Mouse (Mus musculus): Measurements from ENCODE around the gene Trim9. TPM values are rescaled to one million over a fixed set of nuclear protein-coding genes. Genes with fewer than 3 reads are reported as not detected.

The Trim9 gene
- total RNA-seq (2021), result under 1 TPM; 0.18 to 0.21 TPM
- long read RNA-seq, experiment 1, result 0 reads
- long read RNA-seq, experiment 2, result 0 reads

DNA sequence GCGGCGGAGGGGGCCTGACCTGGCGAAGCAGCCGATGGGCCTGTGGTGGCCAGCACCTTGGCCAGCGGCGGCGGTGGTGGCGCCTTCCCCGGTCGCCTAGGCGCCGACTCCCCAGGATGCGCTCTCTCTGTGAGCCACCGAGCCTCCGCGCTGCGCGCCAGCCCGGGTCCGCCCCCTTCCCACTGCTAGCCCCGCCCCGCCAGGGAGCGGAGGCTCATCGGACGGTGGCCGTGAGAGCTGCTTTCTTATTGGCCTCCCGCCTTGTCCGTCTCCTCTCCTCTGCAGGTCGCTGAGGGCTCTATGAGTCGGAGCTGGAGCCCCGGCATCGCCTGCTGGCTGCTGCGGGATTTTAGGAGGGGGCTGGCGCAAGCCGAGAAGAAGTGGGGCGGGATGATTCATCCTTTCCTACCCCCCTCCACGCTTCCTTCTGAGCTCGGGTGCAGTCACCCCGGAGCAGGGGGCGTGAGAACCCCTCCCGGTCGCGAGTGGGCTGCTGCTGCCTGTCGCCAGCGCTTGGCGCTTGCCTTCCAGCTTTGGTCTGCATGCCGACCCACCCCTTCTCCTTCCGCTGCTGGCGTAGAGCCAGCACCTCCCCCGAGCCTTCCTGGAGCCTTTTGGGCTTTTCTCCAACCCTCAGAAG lies at the start of gene Trim9:
Gene Trim9, minus strand, starts transcription at position 413 of the 640 bp plus-strand sequence.
- intact Hi-C loops (cut with DNase I; ENCODE audit: low total_unique reads), result no loop called here
- peak; percentile 91 for DNase-seq

DNA sequence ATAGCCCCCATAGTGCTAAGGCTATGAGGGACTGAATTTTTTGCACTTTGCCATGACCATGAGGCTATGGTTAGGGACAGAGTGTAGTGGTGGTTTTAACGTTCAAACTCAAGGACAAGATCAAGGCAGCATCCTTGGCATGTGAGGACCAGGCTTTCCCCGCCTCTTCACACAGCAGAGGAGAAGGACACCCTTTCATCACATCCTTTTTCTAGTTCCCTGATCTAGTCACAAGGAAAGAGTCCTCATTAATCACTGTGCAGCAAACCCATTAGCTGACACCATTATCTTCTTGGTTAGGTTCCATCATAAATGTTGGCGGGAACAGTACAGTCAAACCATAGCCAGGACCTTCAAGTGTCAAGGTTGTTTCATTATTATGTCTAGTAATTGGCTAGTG lies 47.6 kb upstream of the Trim9 start:
- intact Hi-C loops (cut with DNase I; ENCODE audit: low total_unique reads), result no loop called here
- DNase-seq, result no peak

DNA sequence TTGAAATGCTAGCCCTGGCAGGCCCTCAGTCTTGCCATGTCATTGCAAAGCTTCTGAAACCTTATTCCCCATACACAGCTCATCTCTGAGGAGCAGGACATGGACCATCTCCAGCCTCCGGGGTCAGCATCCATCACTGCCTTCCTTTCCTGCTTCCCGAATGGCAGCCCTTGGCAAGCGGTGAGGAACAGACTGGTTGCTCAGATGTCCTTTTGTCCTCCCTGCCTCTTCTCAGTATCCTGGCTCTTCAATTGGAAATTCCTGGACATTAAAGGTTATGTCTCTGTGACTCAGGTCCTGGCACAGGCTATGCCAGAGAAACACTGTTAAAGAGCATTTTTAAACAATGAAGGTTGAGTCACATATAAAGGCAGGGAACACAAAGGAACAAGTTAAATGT lies 43.8 kb upstream of the Trim9 start:
- no peak for DNase-seq
- intact Hi-C loops (cut with DNase I; ENCODE audit: low total_unique reads), result no loop called here

DNA sequence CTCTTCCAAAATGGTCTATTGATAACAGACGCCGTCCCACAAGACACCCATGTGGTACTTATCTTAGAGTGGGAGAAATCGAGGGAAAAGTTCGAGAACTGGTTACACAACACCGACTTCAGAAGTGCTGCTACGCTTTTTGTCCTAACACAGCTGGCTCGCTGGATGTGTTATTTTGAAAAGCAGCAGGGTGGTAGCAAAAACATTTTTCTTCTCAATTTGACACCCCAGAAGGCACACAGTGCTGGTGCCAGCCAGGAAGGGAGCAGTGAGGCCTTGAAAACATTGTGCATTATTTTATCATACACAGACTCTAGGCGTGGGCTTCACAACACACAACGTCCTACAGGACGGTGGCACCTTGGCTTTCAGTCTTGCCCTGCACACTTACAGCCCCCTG lies 27.6 kb upstream of the Trim9 start:
- no peak for DNase-seq
- intact Hi-C loops (cut with DNase I; ENCODE audit: low total_unique reads), result no loop called here

DNA sequence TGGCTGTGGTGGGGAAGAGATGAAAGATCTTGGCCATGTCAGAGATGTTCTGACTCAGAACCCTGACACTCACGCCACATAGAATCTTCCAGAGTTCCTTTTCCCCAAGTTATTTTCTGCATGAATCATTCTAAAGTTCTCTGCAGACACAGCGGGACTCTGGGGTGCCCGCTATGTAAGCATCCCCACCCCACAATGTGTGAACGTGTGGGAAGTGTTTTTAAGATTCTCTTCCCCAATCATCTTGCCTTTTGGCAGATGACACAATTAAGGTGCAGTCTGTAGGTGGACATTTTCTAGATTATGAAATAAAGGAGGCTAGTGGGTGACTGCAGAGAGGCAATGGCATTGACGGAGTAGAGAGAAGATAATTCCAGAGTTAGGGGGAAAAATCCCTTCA lies 25.5 kb upstream of the Trim9 start:
- no peak for DNase-seq
- intact Hi-C loops (cut with DNase I; ENCODE audit: low total_unique reads), result no loop called here

DNA sequence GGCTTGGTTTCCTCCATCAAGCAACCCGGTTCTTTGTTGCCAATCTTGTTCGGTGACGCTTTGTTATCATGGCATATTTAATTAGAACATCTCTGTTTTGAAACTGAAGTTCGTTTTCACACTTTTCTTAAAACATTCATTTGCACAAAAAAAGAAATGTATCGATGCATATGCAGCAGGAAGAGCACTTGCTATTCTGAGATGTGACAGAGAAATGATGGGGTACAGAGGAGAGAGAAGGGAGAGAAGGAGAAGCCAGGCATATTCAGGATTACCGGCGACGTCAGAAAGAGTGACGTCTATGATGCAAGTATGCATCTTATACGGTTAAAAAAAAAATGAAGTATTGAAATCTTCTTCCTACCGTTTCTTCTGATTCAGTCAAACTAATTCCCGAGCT lies 21.9 kb upstream of the Trim9 start:
- intact Hi-C loops (cut with DNase I; ENCODE audit: low total_unique reads), result no loop called here

DNA sequence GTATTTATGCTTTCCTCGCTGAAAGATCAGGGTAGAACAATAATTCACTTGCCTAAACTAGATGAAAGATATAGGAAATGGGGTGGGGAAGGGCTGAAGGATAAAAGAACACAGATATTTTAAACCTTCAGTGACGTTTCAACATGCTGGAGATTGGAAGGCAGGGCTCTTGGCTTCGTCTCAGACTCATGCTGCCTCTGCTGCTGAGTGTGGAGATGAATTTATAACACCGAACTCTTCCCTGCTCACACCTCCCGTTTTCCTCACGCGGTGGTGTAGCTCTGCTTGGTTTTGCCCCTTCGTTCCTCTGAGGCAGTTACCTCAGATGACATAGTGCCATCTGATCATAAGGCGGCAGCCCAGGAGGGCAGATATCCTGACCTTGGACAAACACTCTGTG lies 21.4 kb upstream of the Trim9 start:
- intact Hi-C loops (cut with DNase I; ENCODE audit: low total_unique reads), result no loop called here
- DNase-seq, result no peak

More for the DNA sequence above, 21.9 kb upstream of the Trim9 start:
- DNase-seq, result no peak

DNA sequence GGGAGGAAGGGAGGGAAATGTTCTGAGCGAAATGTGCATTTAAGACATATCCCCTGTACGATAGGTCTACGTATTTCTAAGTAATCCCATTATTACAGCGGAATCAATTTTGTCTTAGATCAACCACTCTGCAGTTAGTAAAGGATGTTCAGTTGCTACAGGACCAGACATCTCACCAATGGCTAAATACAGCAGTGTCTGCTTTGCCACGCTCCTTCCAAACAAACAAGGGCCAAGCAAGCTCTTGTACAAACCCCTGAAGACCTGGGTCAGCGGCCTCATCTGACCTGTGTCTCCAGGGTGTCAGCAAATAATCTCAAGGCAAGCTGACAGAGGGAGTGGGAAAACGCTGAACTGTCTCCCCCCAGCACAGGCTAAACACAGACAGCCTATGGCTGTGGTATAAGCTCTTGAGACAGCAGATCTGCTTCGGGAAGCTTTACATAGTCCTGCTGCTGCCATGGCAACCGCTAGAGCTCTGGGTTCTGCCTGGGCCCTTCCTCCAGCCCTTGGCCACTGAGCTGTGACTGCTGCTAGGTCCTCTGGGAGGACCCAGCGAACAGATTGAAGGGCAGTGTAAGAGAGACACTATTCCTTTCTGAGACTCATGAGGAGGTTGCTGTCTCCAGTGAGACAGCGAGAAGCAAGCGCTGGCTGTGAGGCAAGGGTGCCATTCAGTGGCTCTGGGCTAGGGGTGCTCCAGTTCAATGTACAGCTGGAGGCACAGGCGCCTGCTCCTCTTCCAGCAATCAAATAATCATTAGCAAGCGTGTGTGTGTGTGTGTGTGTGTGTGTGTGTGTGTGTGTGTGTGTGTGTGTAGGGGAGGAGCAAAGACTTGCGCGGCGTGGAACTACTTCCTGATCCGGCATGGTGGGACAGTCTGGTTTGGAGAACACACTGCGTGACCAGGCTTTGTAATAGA lies 20.2 kb upstream of the Trim9 start:
- intact Hi-C loops (cut with DNase I; ENCODE audit: low total_unique reads), result no loop called here
- DNase-seq, result peak; percentile 13

DNA sequence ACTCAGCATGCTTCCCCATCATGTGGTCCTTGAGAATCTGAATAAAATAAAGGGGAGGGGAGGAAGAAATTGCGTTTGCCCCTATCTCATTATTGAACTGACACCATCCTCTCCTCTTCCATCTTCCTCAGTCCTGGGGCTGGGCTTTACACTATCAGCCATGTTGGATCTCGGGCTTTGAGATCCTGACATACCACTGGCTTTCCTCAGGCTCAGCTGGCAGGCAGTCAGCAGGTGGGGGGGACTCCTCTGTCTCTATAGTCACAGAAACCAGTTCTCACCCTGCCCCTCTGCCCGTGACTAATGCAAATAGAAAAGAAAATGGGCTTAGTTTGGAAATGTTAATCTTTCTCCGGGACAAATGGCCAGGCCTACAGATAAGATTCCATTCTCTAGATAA lies 15.6 kb upstream of the Trim9 start:
- intact Hi-C loops (cut with DNase I; ENCODE audit: low total_unique reads), result no loop called here
- no peak for DNase-seq

DNA sequence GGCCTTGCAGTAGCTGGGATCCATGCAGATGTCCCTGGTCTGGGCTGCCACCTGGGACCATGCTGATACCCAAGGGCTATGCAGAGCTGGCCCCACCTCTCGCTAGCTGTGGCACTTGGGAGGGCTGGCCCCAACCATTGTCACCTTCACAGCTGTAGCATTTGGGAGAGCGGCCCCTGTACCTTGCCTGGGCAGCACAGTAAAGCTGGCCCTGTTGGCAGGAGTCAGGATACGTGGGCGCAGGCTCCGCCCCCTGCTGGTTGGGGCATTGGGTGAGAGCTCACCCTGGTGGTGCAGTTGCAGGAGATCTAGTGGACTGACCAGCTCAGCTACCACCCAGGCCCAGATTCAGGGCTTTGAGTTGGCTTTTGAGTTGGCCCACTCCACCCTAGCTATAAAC lies 12.9 kb upstream of the Trim9 start:
- intact Hi-C loops (cut with DNase I; ENCODE audit: low total_unique reads), result no loop called here
- DNase-seq, result no peak

DNA sequence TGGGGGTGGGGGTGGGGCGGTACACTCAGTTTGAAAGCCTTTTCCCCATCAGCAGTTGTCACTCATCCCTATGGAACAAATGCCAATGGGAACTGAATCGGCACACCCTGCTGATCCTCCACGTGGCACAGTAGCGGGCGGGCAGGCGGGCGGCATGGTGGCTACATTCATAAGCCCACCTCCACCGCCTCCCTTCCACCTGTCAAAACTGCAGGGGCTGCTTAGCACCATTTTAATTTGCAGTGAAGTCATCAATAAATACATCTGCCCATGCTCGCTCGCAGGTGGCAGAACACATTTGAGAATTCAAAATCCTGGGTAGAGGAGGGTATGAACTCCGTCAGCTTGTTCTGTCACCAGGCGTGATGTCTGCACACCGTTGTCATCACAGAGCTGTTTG lies 12.0 kb upstream of the Trim9 start:
- intact Hi-C loops (cut with DNase I; ENCODE audit: low total_unique reads), result no loop called here

DNA sequence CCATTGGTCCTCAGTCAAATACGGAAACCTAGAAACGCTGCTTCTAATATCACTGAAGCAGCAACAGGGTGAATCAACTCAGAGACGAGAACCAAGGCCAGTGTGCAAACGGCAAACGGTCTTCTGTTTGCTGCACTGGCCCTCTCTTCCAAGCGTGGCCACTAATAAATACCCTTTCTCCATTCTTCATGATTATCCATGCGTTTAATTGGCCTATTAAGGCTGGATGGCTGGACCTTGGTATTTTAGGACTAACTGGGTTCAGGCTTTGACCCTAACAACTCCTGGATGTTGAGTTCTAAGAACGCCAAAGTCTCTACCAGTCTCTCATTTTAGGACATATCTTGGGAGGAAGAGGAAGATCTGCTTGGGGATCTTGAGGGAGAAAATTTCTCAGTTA lies 7.5 kb upstream of the Trim9 start:
- intact Hi-C loops (cut with DNase I; ENCODE audit: low total_unique reads), result no loop called here
- DNase-seq, result no peak

More for the DNA sequence above, 12.0 kb upstream of the Trim9 start:
- DNase-seq, result no peak

DNA sequence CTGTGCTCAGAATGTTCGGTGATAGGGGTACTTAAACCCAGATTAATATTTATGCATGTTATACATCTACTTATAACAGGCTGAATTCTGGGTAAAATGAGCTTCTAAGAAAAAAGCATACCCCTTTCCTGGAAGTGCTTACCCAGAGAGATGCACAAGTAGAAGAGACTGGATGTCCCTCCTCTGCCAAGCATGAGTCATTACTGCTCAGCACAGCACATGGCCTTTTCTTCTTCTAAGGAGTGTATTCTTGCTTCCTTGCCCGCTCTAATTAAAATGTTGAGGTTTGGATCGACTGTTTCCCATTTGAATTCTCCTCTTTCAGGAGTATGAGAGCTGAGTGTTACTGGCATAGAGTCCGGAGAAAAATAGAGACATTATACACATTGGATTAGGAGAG lies 3.1 kb upstream of the Trim9 start:
- intact Hi-C loops (cut with DNase I; ENCODE audit: low total_unique reads), result no loop called here
- no peak for DNase-seq

DNA sequence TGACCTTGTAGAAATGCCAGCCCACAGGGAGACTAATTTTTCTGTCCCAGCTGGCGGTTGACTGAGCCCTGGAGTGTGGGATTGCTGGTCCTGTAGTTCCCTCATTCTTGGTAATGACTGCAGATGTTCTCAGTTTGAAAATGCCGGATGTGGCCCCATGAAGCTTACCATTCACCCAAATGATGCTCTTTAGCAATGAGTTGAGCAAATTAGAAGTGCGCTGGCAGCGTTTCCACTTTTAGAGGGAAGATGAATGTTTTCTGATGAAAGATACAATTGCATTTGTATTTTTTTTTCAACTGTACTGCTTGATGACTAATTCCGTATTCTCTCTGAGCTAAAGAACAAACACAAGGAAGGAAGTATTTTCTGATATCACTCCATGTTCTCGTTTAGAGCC lies 2.4 kb upstream of the Trim9 start:
- intact Hi-C loops (cut with DNase I; ENCODE audit: low total_unique reads), result no loop called here
- no peak for DNase-seq

DNA sequence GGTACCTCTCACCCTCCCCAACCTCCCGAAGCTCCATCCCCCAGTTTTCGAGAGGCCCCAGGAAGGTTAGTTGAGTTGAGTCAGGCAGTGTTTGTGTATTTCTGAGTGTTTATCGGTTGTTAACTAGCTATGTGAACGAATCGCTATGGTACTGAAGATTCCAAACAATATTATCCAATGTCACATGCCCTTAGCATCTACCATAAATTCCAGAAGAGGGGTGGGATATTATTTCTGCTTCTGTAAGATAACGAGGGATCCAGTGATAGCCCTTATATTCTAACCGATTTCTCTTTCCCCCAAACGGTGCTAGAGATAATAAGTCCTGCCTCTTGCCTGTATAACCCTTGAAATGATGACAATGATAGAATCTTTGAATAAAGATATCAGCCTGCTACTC lies 612 bp upstream of the Trim9 start:
- intact Hi-C loops (cut with DNase I; ENCODE audit: low total_unique reads), result no loop called here
- DNase-seq, result no peak

DNA sequence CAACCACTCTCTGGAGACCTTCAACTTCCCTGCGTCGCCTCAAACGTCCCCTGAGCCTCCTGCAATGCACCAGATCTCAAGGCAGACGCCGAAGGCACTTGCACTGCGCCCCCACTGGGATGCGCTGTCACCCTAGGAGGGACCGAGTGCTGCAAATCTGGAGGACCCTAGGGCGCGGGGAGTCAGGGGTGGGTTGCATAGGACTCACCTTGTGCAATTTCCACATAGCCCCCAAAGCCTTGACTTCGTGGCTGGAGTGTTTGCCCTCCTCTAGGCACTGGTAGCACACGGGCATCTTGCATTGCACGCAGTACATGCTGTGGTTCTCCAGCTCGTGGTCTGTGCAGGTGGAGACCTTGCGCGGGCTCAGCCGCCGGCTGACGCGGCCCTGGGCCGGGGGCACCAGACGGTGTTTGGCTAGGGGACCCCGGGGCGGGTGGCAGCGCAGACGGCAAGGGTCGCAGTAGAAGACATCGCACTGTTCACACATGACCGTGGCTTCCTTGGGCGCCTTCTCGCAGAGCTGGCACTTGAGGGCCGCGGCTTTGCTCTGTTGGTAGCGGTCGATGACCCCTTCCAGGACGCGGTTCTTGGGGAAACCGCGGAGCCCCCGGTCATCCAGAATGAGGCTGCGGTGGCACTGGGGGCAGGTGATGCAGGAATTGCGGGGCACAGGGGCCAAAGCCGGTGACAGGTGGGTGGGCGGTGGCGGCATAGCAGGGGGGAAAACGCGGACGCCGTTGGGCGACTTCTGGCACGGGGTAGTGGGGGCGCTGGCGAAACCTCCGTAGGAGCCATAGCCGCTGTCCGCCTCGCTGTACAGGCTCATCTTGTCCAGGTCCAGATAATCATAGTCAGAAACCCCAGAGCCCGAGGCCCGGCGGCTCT lies 1.0 kb downstream of the Trim9 start:
- intact Hi-C loops (cut with DNase I; ENCODE audit: low total_unique reads), result no loop called here
- peak; percentile 11 for DNase-seq

DNA sequence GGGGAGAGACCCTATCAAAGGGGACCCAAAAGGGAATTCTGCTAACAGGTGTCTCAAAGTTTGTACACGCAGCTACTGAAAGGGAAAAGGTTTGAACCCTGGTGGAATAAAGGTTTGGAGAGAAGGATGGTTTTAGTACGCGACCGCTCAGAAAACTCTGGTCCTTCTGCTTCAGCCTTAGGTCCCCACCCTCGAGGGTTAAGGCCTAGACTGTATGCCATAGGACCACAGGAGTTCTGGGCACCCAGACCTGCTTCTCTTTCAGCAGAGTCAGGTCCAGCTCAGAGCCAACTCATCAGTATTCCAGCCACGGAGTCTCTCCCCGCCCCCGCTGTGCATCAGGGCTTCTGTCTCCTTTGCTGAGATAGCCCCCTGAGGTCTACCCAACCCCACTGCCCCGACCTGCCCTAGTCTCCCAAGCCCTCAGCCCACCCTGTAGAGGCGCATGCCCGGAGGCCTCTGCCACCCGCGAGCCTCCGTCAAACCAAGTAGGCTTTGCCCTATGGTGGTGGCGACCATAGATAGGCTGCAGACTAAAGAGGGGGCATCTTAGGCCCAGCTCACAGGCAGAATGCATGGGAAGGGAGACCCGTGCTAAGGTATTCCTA lies 1.8 kb downstream of the Trim9 start:
- intact Hi-C loops (cut with DNase I; ENCODE audit: low total_unique reads), result no loop called here
- DNase-seq, result no peak

DNA sequence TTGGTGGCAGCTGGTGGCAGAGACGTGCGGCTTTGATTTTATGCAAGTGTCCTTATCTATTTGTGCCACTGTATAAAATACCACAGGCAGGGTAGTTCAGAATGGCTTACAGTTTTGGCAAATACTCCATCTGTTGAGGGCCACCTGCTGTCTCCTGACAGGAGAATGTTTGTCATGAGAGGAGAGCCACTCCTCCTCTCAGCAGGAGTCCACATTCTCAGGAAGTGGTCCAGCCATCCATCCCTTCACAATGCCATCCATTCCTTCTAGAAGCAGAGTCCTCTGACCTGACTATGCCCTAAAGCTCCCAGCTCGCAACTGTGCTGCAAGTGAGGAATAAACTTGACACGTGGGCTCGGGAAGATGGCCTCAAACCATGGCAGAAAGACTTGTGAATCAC lies 12.2 kb downstream of the Trim9 start:
- DNase-seq, result no peak
- intact Hi-C loops (cut with DNase I; ENCODE audit: low total_unique reads), result no loop called here

DNA sequence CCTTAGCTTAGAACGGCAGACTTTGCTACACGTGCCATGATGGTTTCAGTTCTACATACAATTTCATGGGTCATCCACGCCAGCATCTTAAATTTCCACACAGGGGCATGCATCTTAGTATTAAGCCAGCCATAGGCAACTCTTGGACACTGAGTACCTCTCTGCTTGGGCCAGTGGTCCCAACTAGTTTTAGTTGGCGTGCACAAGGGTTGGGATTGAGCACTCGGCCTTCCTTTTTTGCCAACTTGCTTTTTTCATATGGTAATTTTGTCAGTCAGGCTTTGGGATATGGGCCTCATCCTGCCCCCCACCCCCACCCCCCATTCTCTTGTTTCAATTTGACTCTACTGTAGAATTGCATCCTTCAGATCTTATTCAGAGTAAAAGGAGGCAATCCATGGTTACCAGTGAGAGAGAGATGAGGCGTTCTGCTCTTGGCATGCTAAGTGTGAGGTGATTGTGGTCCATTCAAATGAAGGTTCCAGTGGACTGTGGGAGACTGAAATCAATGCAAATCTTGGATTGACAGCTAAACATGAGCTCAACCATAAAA lies 14.1 kb downstream of the Trim9 start:
- DNase-seq, result no peak
- intact Hi-C loops (cut with DNase I; ENCODE audit: low total_unique reads), result no loop called here
